Mouse (Mus musculus): ENCODE data around the gene Plg. TPM values are rescaled to one million over a fixed set of nuclear protein-coding genes. Genes with fewer than 3 reads are reported as not detected.
A peak's percentile ranks its signal among the peaks of the same experiment; 100 is the strongest.

Gene Plg
- polyA plus RNA-seq (2014; fragmentation: Nextera tagmentation; extraction: Ambion mirVana): 0.20 TPM in 1 of 2 replicates, not detected in the other

- Histone ChIP-seq H3K27me3 (ENCODE audit: control insufficient read depth, insufficient read depth, low read length) (no peaks in the 10 kb centered on the region), H3K4me1 (replicated peaks; ENCODE audit: control insufficient read depth, insufficient read depth, low read length) (no peaks in the 10 kb centered on the region), H3K4me2 (replicated peaks) (no peak within 1 kb of the TSS), H3K36me3 (replicated peaks; ENCODE audit: control insufficient read depth, insufficient read depth) (no peaks in the 10 kb centered on the region), H3K9ac (no peak within 1 kb of the TSS), H3K4me3 (replicated peaks; ENCODE audit: low read length) (no peak within 1 kb of the TSS), H3K27ac (no peak within 1 kb of the TSS), H3K9me3 (ENCODE audit: control insufficient read depth, low read length) (no peaks in the 10 kb centered on the region)
- ATAC-seq (ENCODE audit: low FRiP score) (no peak), DNase-seq (ENCODE audit: low spot score) (no peak)
- 93% methylated on average over 11 of the region's 11 CpGs for WGBS
Observed at GRCm38 (mm10) chr17:12377981-12378705, at the start of gene Plg. TSS of gene Plg (plus strand) at chr17:12378608.

- no peak for ATAC-seq (ENCODE audit: low FRiP score)
- H3K9me3 ChIP-seq (ENCODE audit: control insufficient read depth, low read length): no peaks in the 10 kb centered on the region
- H3K9ac ChIP-seq: no peak overlapping the region
- H3K4me1 ChIP-seq (replicated peaks; ENCODE audit: control insufficient read depth, insufficient read depth, low read length): no peaks in the 10 kb centered on the region
- no peaks in the 10 kb centered on the region for H3K36me3 ChIP-seq (replicated peaks; ENCODE audit: control insufficient read depth, insufficient read depth)
- H3K4me3 ChIP-seq (replicated peaks; ENCODE audit: low read length): no peak overlapping the region
- H3K27ac ChIP-seq: no peak overlapping the region
- WGBS: 74% methylated on average over 6 of the region's 6 CpGs
- H3K4me2 ChIP-seq (replicated peaks): no peak overlapping the region
- H3K27me3 ChIP-seq (ENCODE audit: control insufficient read depth, insufficient read depth, low read length): no peaks in the 10 kb centered on the region
- no peak for DNase-seq (ENCODE audit: low spot score)
Observed at GRCm38 (mm10) chr17:12335115-12335514, 43.3 kb upstream of the Plg start.

GRCm38 (mm10) chr17:12336073-12336868 is 42.1 kb upstream of the Plg start:
- H3K36me3 ChIP-seq (replicated peaks; ENCODE audit: control insufficient read depth, insufficient read depth): no peaks in the 10 kb centered on the region
- 90% methylated on average over 19 of the region's 19 CpGs for WGBS
- no peak overlapping the region for H3K27ac ChIP-seq
- H3K4me2 ChIP-seq (replicated peaks): no peak overlapping the region
- H3K4me1 ChIP-seq (replicated peaks; ENCODE audit: control insufficient read depth, insufficient read depth, low read length): no peaks in the 10 kb centered on the region
- no peak overlapping the region for H3K4me3 ChIP-seq (replicated peaks; ENCODE audit: low read length)
- H3K27me3 ChIP-seq (ENCODE audit: control insufficient read depth, insufficient read depth, low read length): no peaks in the 10 kb centered on the region
- no peak overlapping the region for H3K9ac ChIP-seq
- no peak for ATAC-seq (ENCODE audit: low FRiP score)
- H3K9me3 ChIP-seq (ENCODE audit: control insufficient read depth, low read length): no peaks in the 10 kb centered on the region
- DNase-seq (ENCODE audit: low spot score): no peak

GRCm38 (mm10) chr17:12337156-12337555 is 41.3 kb upstream of the Plg start:
- ATAC-seq (ENCODE audit: low FRiP score) (no peak), DNase-seq (ENCODE audit: low spot score) (no peak)
- 80% methylated on average over 4 of the region's 4 CpGs for WGBS
- no peaks in the 10 kb centered on the region for H3K9me3 ChIP-seq (ENCODE audit: control insufficient read depth, low read length)
- H3K36me3 ChIP-seq (replicated peaks; ENCODE audit: control insufficient read depth, insufficient read depth): no peaks in the 10 kb centered on the region
- no peaks in the 10 kb centered on the region for H3K27me3 ChIP-seq (ENCODE audit: control insufficient read depth, insufficient read depth, low read length)
- no peak overlapping the region for H3K9ac ChIP-seq
- H3K4me2 ChIP-seq (replicated peaks): no peak overlapping the region
- no peak overlapping the region for H3K27ac ChIP-seq
- H3K4me3 ChIP-seq (replicated peaks; ENCODE audit: low read length): no peak overlapping the region
- no peaks in the 10 kb centered on the region for H3K4me1 ChIP-seq (replicated peaks; ENCODE audit: control insufficient read depth, insufficient read depth, low read length)

GRCm38 (mm10) chr17:12343702-12344376 is 34.6 kb upstream of the Plg start:
- 84% methylated on average over 9 of the region's 9 CpGs for WGBS
- H3K4me2 ChIP-seq (replicated peaks): no peak overlapping the region

GRCm38 (mm10) chr17:12347462-12347861 is 30.9 kb upstream of the Plg start:
- H3K9me3 ChIP-seq (ENCODE audit: control insufficient read depth, low read length): no peaks in the 10 kb centered on the region
- 93% methylated on average over 1 of the region's 1 CpGs for WGBS
- DNase-seq (ENCODE audit: low spot score): no peak
- no peak overlapping the region for H3K27ac ChIP-seq
- no peaks in the 10 kb centered on the region for H3K27me3 ChIP-seq (ENCODE audit: control insufficient read depth, insufficient read depth, low read length)
- H3K36me3 ChIP-seq (replicated peaks; ENCODE audit: control insufficient read depth, insufficient read depth): no peaks in the 10 kb centered on the region
- H3K4me1 ChIP-seq (replicated peaks; ENCODE audit: control insufficient read depth, insufficient read depth, low read length): no peaks in the 10 kb centered on the region
- no peak overlapping the region for H3K4me2 ChIP-seq (replicated peaks)
- H3K4me3 ChIP-seq (replicated peaks; ENCODE audit: low read length): no peak overlapping the region
- no peak overlapping the region for H3K9ac ChIP-seq
- no peak for ATAC-seq (ENCODE audit: low FRiP score)

More at GRCm38 (mm10) chr17:12343702-12344376, 34.6 kb upstream of the Plg start:
- H3K4me3 ChIP-seq (replicated peaks; ENCODE audit: low read length): no peak overlapping the region
- no peak overlapping the region for H3K9ac ChIP-seq
- no peaks in the 10 kb centered on the region for H3K27me3 ChIP-seq (ENCODE audit: control insufficient read depth, insufficient read depth, low read length)
- no peaks in the 10 kb centered on the region for H3K36me3 ChIP-seq (replicated peaks; ENCODE audit: control insufficient read depth, insufficient read depth)
- DNase-seq (ENCODE audit: low spot score) (no peak), ATAC-seq (ENCODE audit: low FRiP score) (no peak)
- H3K27ac ChIP-seq: no peak overlapping the region
- H3K9me3 ChIP-seq (ENCODE audit: control insufficient read depth, low read length): no peaks in the 10 kb centered on the region
- H3K4me1 ChIP-seq (replicated peaks; ENCODE audit: control insufficient read depth, insufficient read depth, low read length): no peaks in the 10 kb centered on the region

- ATAC-seq (ENCODE audit: low FRiP score) (no peak), DNase-seq (ENCODE audit: low spot score) (no peak)
- no peak overlapping the region for H3K9ac ChIP-seq
- H3K4me3 ChIP-seq (replicated peaks; ENCODE audit: low read length): no peak overlapping the region
- 91% methylated on average over 6 of the region's 6 CpGs for WGBS
- no peaks in the 10 kb centered on the region for H3K9me3 ChIP-seq (ENCODE audit: control insufficient read depth, low read length)
- no peaks in the 10 kb centered on the region for H3K27me3 ChIP-seq (ENCODE audit: control insufficient read depth, insufficient read depth, low read length)
- no peaks in the 10 kb centered on the region for H3K4me1 ChIP-seq (replicated peaks; ENCODE audit: control insufficient read depth, insufficient read depth, low read length)
- H3K27ac ChIP-seq: no peak overlapping the region
- H3K36me3 ChIP-seq (replicated peaks; ENCODE audit: control insufficient read depth, insufficient read depth): no peaks in the 10 kb centered on the region
- no peak overlapping the region for H3K4me2 ChIP-seq (replicated peaks)
Observed at GRCm38 (mm10) chr17:12351564-12351963, 26.8 kb upstream of the Plg start.

- Histone ChIP-seq H3K9ac (no peak overlapping the region), H3K4me1 (replicated peaks; ENCODE audit: control insufficient read depth, insufficient read depth, low read length) (no peaks in the 10 kb centered on the region), H3K4me3 (replicated peaks; ENCODE audit: low read length) (no peak overlapping the region), H3K4me2 (replicated peaks) (no peak overlapping the region), H3K9me3 (ENCODE audit: control insufficient read depth, low read length) (no peaks in the 10 kb centered on the region), H3K36me3 (replicated peaks; ENCODE audit: control insufficient read depth, insufficient read depth) (no peaks in the 10 kb centered on the region), H3K27ac (no peak overlapping the region), H3K27me3 (ENCODE audit: control insufficient read depth, insufficient read depth, low read length) (no peaks in the 10 kb centered on the region)
- DNase-seq (ENCODE audit: low spot score): peak; percentile 24
- ATAC-seq (ENCODE audit: low FRiP score): no peak
- WGBS: 42% methylated on average over 1 of the region's 1 CpGs
Observed at GRCm38 (mm10) chr17:12352781-12353180, 25.6 kb upstream of the Plg start.

- no peaks in the 10 kb centered on the region for H3K4me1 ChIP-seq (replicated peaks; ENCODE audit: control insufficient read depth, insufficient read depth, low read length)
- H3K9ac ChIP-seq: no peak overlapping the region
- ATAC-seq (ENCODE audit: low FRiP score) (no peak), DNase-seq (ENCODE audit: low spot score) (no peak)
- H3K9me3 ChIP-seq (ENCODE audit: control insufficient read depth, low read length): no peaks in the 10 kb centered on the region
- H3K27me3 ChIP-seq (ENCODE audit: control insufficient read depth, insufficient read depth, low read length): no peaks in the 10 kb centered on the region
- 87% methylated on average over 15 of the region's 15 CpGs for WGBS
- no peak overlapping the region for H3K4me3 ChIP-seq (replicated peaks; ENCODE audit: low read length)
- H3K4me2 ChIP-seq (replicated peaks): no peak overlapping the region
- H3K36me3 ChIP-seq (replicated peaks; ENCODE audit: control insufficient read depth, insufficient read depth): no peaks in the 10 kb centered on the region
- no peak overlapping the region for H3K27ac ChIP-seq
Observed at GRCm38 (mm10) chr17:12359876-12360275, 18.5 kb upstream of the Plg start.

Data from hindbrain, embryonic 14.5 days (tissue).